Mouse (Mus musculus) thymus, adult 2 months (tissue): Measurements from ENCODE around the gene Avil. TPM values are rescaled to one million over a fixed set of nuclear protein-coding genes. Genes with fewer than 3 reads are reported as not detected.

ENCODE experiments used
- DNase-seq: peaks from one replicate; pipeline ENCODE4 v3.0.0; 2021
- H3K27ac ChIP-seq: fragments of 200-500 bp; 2 replicates; pipeline ENCODE4 v1.5.1; 2012; ENCODE audit warnings: low read length, control low read depth; ENCODE audit not compliant: control insufficient read depth, insufficient read depth
- H3K27me3 ChIP-seq: fragments of 200-500 bp; 2 replicates; pipeline ENCODE4 v1.6.1; 2012; ENCODE audit warnings: mild to moderate bottlenecking, low read length, moderate library complexity, mixed read lengths; ENCODE audit not compliant: control insufficient read depth, insufficient read depth
- H3K36me3 ChIP-seq: fragments of 200-500 bp; 2 replicates; pipeline ENCODE4 v1.6.1; 2012; ENCODE audit warnings: mild to moderate bottlenecking, low read length, moderate library complexity; ENCODE audit not compliant: control insufficient read depth, insufficient read depth
- H3K4me1 ChIP-seq: fragments of 200-500 bp; replicated peaks from 2 replicates; pipeline ENCODE4 v1.6.1; 2012; ENCODE audit warnings: low read length; ENCODE audit not compliant: control insufficient read depth, insufficient read depth
- H3K4me3 ChIP-seq: fragments of 200-500 bp; 2 replicates; pipeline ENCODE4 v1.5.1; 2012; ENCODE audit warnings: mild to moderate bottlenecking, low read length, control low read depth, moderate library complexity; ENCODE audit not compliant: control insufficient read depth, insufficient read depth
- CTCF ChIP-seq: fragments of 200-500 bp; IDR thresholded peaks from 2 replicates; pipeline ENCODE4 v1.5.1; 2012; ENCODE audit warnings: mild to moderate bottlenecking, control low read depth, low read length, moderate library complexity, borderline replicate concordance; ENCODE audit not compliant: control insufficient read depth, poor library complexity, insufficient read depth; ENCODE audit errors: extremely low read depth
- POLR2A ChIP-seq: fragments of 200-500 bp; IDR thresholded peaks from 2 replicates; pipeline ENCODE4 v1.6.1; 2012; ENCODE audit warnings: mild to moderate bottlenecking, low read length, control low read depth, moderate library complexity; ENCODE audit not compliant: control insufficient read depth, poor library complexity, insufficient read depth; ENCODE audit errors: extremely low read depth
- WGBS: fragments of 180-500 bp; shearing (Covaris S2); methylation state at CpG from one replicate; pipeline ENCODE4 v1.1.7; 2018; 5-methylcytosine and 5-hydroxymethylcytosine counted together
- polyA plus RNA-seq: library from polyadenylated mRNA; depleted of rRNA; stranded (reverse); fragments of >200 nt; gene quantifications from 2 replicates; pipeline ENCODE4 v1.2.3, GENCODE M21; 2012

Gene Avil
- polyA plus RNA-seq, 1 experiment: 0.97 TPM

DNA sequence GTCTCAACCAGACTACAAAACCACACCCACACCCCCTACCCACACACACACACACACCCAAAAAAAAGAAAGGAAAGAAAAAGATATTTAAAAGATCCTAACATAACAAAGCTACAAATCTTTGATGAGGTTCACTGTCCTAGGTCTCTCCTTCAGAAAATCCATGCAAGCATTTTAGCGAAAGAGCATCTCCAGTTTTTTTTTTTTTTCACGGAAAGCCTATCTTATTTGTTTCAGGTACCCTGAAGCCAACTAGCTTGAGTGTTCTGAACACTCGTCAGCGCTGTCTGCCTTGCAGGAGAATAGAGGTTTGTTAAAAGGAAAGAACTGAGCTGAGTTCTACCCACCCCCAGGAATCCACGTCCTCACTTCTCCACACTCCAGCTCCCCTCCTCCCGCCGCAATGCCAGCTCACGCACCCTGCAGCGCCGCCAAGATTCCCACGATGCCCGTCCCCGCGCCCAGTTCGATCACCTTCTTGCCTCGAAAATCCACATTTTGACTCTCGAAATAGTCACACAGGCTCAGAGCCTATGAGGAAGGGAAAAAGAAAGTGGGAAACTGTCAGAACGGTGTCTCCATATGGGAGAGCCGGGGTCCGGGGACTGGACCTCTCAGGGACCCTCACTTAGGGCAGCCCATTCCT lies 40.2 kb downstream of the Avil start:
- no peak for TF ChIP-seq POLR2A
- 0 out of 2 replicates have a peak, but pooled peaks have one; percentile 3 for TF ChIP-seq CTCF
- H3K36me3 ChIP-seq: no peaks in the 10 kb centered on the region
- H3K4me3 ChIP-seq: peak overlapping the region; percentile 69
- H3K27ac ChIP-seq: no peak overlapping the region
- 5% methylated on average over 20 of the region's 20 CpGs for WGBS
- H3K27me3 ChIP-seq: peaks cover 10% of the 10 kb centered on the region; the same call in 1 of the 2 replicates
- peaks cover 13% of the 10 kb centered on the region for H3K4me1 ChIP-seq
- no peak for DNase-seq

DNA sequence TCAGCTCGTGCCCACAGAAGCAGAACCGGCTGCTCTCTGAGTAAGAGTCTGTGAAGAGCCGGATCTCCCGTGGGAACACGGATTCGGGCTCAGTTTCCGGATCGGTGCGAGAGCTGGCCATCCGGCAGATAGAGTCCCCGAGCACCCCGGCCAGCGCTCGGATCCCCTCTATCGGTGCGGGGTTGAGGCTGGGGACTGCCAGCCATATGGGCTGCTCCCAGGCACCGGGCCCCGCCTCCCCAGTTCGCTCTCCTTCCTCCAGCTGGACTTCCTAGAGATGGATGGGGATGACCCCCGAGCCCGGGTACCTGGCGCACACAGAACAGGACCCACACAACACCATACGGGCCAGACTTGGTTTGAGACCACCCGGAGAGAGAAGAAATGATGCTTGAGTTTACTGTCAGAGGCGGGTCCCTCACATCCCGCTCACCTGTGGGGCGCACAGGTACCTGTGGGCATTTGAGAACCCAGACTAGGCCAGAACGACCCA lies 40.8 kb downstream of the Avil start, which contains the start of the genes Mettl1 and Eef1akmt3:
TSS of gene Mettl1 (plus strand) at position 141 of the 493 bp plus-strand sequence.
TSS of gene Eef1akmt3 (minus strand) at position 240 of the 493 bp plus-strand sequence.
- no peaks in the 10 kb centered on the region for H3K36me3 ChIP-seq
- peaks cover 10% of the 10 kb centered on the region; the same call in 1 of the 2 replicates for H3K27me3 ChIP-seq
- TF ChIP-seq POLR2A (0 out of 2 replicates have a peak, but pooled peaks have one; percentile 22), CTCF (peak; percentile 3; the same call in 1 of the 2 replicates)
- DNase-seq: peak; percentile 19
- 2% methylated on average over 28 of the region's 28 CpGs for WGBS
- H3K27ac ChIP-seq: no peak within 1 kb of the TSS
- peaks cover 13% of the 10 kb centered on the region for H3K4me1 ChIP-seq
- peak within 1 kb of the TSS; percentile 69 for H3K4me3 ChIP-seq

DNA sequence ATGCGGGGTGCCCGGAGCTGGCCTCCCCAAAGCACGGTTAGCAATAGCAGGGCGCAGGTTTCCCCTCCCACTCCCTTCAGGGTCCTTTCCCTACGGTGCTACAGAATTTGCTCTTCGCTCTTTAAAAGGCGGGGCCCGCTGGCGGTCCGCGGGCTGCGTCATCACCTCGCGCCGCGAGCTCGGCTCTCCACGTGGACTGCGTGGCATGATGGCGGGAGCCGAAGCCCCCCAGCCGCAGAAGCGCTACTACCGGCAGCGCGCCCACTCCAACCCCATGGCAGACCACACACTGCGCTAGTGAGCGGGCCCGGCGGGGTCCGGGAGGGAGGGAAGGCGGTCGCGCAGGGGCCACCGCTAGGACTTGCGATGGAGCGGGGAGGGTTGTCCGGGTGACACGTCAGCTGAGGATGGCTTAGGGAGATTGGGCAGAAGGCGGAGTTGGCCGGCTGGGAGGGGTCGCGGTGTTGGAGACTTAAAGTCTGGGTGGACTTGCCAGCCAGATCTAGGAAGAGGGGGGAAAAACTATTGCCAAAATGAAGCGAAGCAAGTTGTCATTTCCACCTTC lies 41.3 kb downstream of the Avil start:
- peaks cover 13% of the 10 kb centered on the region for H3K4me1 ChIP-seq
- under 1% methylated on average over 44 of the region's 44 CpGs for WGBS
- peaks cover 10% of the 10 kb centered on the region; the same call in 1 of the 2 replicates for H3K27me3 ChIP-seq
- peak; percentile 74 for DNase-seq
- no peak overlapping the region for H3K27ac ChIP-seq
- H3K36me3 ChIP-seq: no peaks in the 10 kb centered on the region
- no peak for TF ChIP-seq POLR2A
- TF ChIP-seq CTCF: peak; percentile 61; the same call in 1 of the 2 replicates
- H3K4me3 ChIP-seq: peak overlapping the region; percentile 69

DNA sequence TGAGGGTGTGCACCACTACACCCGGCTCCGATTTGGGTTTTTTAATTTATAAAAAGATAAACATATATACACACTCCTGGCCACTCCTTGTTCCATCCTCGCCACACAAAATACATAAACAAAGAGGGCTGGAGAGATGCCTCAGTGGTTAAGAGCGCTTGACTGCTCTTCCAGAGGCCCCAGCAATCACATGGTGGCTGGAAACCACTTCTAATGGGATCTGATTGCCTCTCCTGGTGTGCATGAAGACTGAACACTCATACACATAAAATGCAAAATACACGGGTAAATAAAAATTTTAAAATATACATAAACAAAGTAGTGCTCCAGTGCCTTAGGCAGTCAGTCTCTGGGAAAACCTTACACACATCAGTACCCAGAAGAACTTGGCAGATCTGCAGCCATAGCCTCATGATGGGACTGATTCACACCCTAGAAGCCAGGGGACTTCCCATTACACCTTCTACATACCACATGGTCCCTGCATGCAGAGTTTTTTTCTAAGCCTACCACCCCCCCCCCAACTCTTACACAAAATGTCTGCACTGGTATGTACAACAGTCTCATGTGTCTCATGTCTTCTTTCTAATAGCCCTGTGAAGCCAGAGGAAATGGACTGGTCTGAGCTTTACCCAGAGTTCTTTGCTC lies 42.1 kb downstream of the Avil start:
- Histone ChIP-seq H3K27ac (no peak overlapping the region), H3K27me3 (peaks cover 10% of the 10 kb centered on the region; the same call in 1 of the 2 replicates), H3K4me1 (peaks cover 13% of the 10 kb centered on the region), H3K4me3 (peak overlapping the region; percentile 69; the same call in 1 of the 2 replicates), H3K36me3 (no peaks in the 10 kb centered on the region)
- no peak for DNase-seq
- TF ChIP-seq CTCF: no peak
- no peak for TF ChIP-seq POLR2A
- WGBS: 15% methylated on average over 5 of the region's 5 CpGs

DNA sequence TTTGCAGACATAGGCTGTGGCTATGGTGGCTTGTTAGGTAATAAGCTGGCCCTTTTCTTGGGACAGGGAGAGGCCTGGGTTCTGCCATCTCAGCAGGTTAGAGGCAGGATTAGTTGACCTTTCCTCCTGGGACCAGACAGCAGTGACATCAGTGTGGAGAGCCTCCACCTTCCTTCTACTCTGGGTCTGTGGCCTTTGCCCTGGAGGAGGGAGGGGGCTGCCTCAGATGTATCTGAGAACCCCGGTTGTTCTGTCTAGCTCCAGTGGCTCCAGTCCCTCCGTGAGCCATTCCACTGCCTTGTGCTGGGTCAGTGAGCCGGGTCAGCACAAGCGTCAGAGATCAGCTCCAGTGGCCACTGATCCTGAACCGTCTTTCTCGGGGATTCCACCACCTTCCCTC lies 42.7 kb downstream of the Avil start:
- Histone ChIP-seq H3K36me3 (no peaks in the 10 kb centered on the region), H3K27me3 (peaks cover 11% of the 10 kb centered on the region; the same call in 1 of the 2 replicates), H3K4me3 (no peak overlapping the region), H3K27ac (no peak overlapping the region), H3K4me1 (peaks cover 13% of the 10 kb centered on the region)
- no peak for TF ChIP-seq POLR2A
- no peak for TF ChIP-seq CTCF
- DNase-seq: no peak
- 94% methylated on average over 6 of the region's 6 CpGs for WGBS

DNA sequence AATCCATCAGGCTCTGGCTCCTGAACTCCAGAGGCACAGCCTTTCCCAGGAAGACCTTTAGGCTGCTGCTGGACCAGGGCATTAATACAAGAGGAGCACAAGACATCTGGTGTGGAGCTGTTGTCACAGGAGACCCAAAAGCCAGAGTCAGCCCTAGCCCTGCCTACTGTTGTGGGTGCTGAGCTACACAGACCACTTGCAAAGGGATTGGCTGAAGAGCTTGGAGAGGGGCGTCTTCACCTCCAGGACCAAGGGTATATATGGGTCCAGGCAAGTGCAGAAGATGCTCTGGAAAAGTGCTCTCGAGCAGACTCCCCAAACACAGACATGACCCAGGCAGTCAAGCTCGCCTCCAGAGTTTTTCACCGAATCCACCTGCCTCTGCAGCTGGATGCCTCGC lies 47.4 kb downstream of the Avil start, which contains the start of gene Cyp27b1:
TSS of gene Cyp27b1 (plus strand) at position 297 of the 400 bp plus-strand sequence.
- peaks cover 24% of the 10 kb centered on the region for H3K4me1 ChIP-seq
- TF ChIP-seq CTCF (no peak), POLR2A (no peak)
- H3K4me3 ChIP-seq: peak within 1 kb of the TSS; percentile 10; the same call in 1 of the 2 replicates
- no peaks in the 10 kb centered on the region for H3K36me3 ChIP-seq
- 65% methylated on average over 5 of the region's 5 CpGs for WGBS
- no peak for DNase-seq
- H3K27ac ChIP-seq: no peak within 1 kb of the TSS
- peaks cover 18% of the 10 kb centered on the region for H3K27me3 ChIP-seq
